Mouse (Mus musculus): ENCODE measurements around the gene Prcd. TPM values are rescaled to one million over a fixed set of nuclear protein-coding genes. Genes with fewer than 3 reads are reported as not detected.

The Prcd gene
- polyA plus RNA-seq, 1 experiment from 2014 or later = 0.62 TPM

GRCm38 (mm10) chr11:116695194-116695880 lies 42.0 kb downstream of the Prcd start:
- peaks cover 25% of the 10 kb centered on the region for H3K4me1 ChIP-seq
- H3K27ac ChIP-seq = no peak overlapping the region
- H3K36me3 ChIP-seq (replicated peaks) = no peaks in the 10 kb centered on the region
- DNase-seq (ENCODE audit: extremely low spot score, low spot score) = no peak
- no peaks in the 10 kb centered on the region for H3K9me3 ChIP-seq
- 21% methylated on average over 23 of the region's 23 CpGs for WGBS
- H3K27me3 ChIP-seq (ENCODE audit: poor library complexity, severe bottlenecking) = peaks cover 57% of the 10 kb centered on the region
- no peak overlapping the region for H3K4me3 ChIP-seq

DNA sequence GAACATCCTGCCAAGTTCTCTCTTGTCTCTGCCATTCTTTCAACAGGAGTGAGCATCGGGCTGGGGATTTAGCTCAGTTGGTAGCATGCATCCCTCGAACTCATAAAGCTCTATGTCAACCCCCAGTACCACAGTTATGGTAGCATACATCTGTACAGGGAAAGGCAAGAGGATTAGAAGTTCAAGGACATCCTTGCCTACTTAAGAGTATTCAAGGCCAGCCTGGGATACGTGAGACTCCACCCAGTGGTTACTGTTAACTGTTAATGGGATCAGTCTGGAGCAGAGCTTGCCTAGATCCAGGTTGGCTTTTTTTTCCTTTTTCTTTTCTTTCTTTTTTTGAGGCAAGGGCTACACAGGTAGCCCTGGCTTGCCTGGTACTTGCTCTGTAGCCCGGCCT lies 43.1 kb downstream of the Prcd start:
- Histone ChIP-seq H3K36me3 (replicated peaks) (no peaks in the 10 kb centered on the region), H3K4me3 (no peak overlapping the region), H3K9me3 (no peaks in the 10 kb centered on the region), H3K27ac (no peak overlapping the region), H3K27me3 (ENCODE audit: poor library complexity, severe bottlenecking) (peaks cover 57% of the 10 kb centered on the region), H3K4me1 (peaks cover 23% of the 10 kb centered on the region)
- DNase-seq (ENCODE audit: extremely low spot score, low spot score) = no peak
- 87% methylated on average over 4 of the region's 4 CpGs for WGBS

DNA sequence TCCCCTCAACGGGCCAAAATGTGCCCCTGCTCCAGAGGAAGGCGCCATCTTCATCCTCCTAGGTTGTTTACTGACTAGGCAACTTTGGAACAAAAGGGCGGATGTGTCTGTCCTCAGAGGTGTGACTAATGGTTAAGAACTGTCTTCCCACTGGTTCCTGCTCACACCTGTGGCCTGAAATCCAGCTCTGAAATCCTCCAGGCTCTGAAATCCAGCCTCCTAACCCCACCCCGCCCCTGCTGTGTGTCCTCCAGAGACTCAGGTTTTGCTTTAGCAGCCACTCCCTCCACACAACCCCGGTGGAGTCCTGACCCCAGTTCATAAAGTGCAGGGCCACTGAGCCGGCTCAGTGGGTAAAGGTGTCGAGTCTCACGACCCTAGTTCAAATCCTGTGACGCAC lies 44.2 kb downstream of the Prcd start:
- Histone ChIP-seq H3K27ac (no peak overlapping the region), H3K9me3 (no peaks in the 10 kb centered on the region), H3K27me3 (ENCODE audit: poor library complexity, severe bottlenecking) (peaks cover 52% of the 10 kb centered on the region), H3K36me3 (replicated peaks) (no peaks in the 10 kb centered on the region), H3K4me3 (no peak overlapping the region), H3K4me1 (peaks cover 25% of the 10 kb centered on the region)
- WGBS = 76% methylated on average over 9 of the region's 9 CpGs
- DNase-seq (ENCODE audit: extremely low spot score, low spot score) = no peak

GRCm38 (mm10) chr11:116701377-116701841 lies 48.1 kb downstream of the Prcd start:
- H3K4me3 ChIP-seq = no peak overlapping the region
- no peak overlapping the region for H3K27ac ChIP-seq
- WGBS = 48% methylated on average over 5 of the region's 5 CpGs
- DNase-seq (ENCODE audit: extremely low spot score, low spot score) = no peak
- peaks cover 13% of the 10 kb centered on the region for H3K27me3 ChIP-seq (ENCODE audit: poor library complexity, severe bottlenecking)
- peaks cover 7% of the 10 kb centered on the region for H3K4me1 ChIP-seq
- H3K9me3 ChIP-seq = no peaks in the 10 kb centered on the region
- H3K36me3 ChIP-seq (replicated peaks) = no peaks in the 10 kb centered on the region

DNA sequence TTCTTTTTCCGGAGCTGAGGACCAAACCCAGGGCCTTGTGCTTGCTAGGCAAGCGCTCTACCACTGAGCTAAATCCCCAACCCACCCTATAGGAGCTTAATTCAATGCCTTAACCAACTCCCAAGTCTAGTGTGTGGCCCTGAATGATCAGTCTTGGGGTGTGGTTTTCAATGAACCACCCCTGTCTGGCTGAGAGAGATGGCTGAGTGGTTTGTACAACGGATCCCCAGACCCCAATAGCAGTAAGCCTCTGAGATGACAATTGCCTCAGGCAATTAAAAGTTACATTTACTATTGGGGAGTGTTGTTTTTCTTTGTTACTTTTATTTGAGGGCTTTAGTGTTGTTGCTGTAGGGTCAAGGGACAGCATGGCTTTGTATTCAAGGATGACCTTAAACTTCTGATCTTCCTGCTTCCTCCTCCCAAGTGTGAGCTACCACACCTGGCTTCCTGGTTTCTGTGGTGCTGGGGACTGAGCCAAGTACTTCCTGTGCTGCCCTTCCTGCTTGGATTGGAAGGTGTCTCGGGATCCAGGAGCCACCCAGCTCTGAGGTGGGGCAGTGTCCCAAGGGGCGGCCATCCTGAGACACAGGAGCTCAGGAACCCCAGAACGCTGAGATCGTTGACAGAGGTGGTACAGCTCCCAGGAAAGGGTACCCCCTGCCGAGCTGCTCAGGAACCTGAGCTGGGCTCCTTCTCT lies 51.2 kb downstream of the Prcd start:
- Histone ChIP-seq H3K27ac (no peak overlapping the region), H3K9me3 (no peaks in the 10 kb centered on the region), H3K4me3 (no peak overlapping the region), H3K4me1 (peaks cover 7% of the 10 kb centered on the region), H3K36me3 (replicated peaks) (no peaks in the 10 kb centered on the region), H3K27me3 (ENCODE audit: poor library complexity, severe bottlenecking) (no peaks in the 10 kb centered on the region)
- WGBS = 93% methylated on average over 8 of the region's 8 CpGs
- no peak for DNase-seq (ENCODE audit: extremely low spot score, low spot score)

DNA sequence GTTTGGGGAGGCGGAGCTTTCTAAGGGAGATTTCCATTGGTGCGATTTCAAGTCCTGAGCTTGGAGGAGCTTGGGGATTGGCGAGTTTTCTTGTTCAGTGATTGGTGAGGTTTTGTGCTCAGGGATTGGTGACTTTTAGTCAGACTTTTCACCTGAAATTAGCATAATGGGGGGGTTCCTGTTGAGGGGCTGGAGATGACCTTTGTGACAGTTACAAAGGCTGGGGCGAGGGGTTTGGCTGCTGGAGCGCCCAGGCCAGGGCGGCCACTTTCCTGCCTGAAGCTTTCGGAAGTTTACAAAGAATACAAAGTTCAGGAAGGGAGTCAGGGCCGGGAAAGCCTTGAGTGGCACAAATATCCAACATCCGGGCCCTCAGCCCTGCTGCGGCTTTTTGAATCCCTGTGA lies 51.9 kb downstream of the Prcd start:
- H3K27ac ChIP-seq = no peak overlapping the region
- H3K9me3 ChIP-seq = no peaks in the 10 kb centered on the region
- no peaks in the 10 kb centered on the region for H3K36me3 ChIP-seq (replicated peaks)
- no peaks in the 10 kb centered on the region for H3K27me3 ChIP-seq (ENCODE audit: poor library complexity, severe bottlenecking)
- WGBS = 93% methylated on average over 10 of the region's 10 CpGs
- H3K4me3 ChIP-seq = no peak overlapping the region
- H3K4me1 ChIP-seq = peaks cover 9% of the 10 kb centered on the region
- DNase-seq (ENCODE audit: extremely low spot score, low spot score) = no peak

GRCm38 (mm10) chr11:116706363-116706762 lies 53.0 kb downstream of the Prcd start:
- no peaks in the 10 kb centered on the region for H3K27me3 ChIP-seq (ENCODE audit: poor library complexity, severe bottlenecking)
- H3K27ac ChIP-seq = no peak overlapping the region
- H3K9me3 ChIP-seq = no peaks in the 10 kb centered on the region
- no peaks in the 10 kb centered on the region for H3K36me3 ChIP-seq (replicated peaks)
- DNase-seq (ENCODE audit: extremely low spot score, low spot score) = no peak
- no peak overlapping the region for H3K4me3 ChIP-seq
- 75% methylated on average over 7 of the region's 7 CpGs for WGBS
- H3K4me1 ChIP-seq = peaks cover 7% of the 10 kb centered on the region

GRCm38 (mm10) chr11:116710171-116710570 lies 56.8 kb downstream of the Prcd start:
- no peak overlapping the region for H3K27ac ChIP-seq
- H3K9me3 ChIP-seq = no peaks in the 10 kb centered on the region
- no peaks in the 10 kb centered on the region for H3K27me3 ChIP-seq (ENCODE audit: poor library complexity, severe bottlenecking)
- 0 out of 2 replicates have a peak, but pooled peaks cover 4% of the 10 kb centered on the region for H3K4me1 ChIP-seq
- no peak for DNase-seq (ENCODE audit: extremely low spot score, low spot score)
- H3K4me3 ChIP-seq = no peak overlapping the region
- WGBS = 88% methylated on average over 10 of the region's 10 CpGs
- no peaks in the 10 kb centered on the region for H3K36me3 ChIP-seq (replicated peaks)

- DNase-seq (ENCODE audit: extremely low spot score, low spot score) = no peak
- H3K4me3 ChIP-seq = no peak overlapping the region
- 0 out of 2 replicates have a peak, but pooled peaks cover 4% of the 10 kb centered on the region for H3K4me1 ChIP-seq
- no peak overlapping the region for H3K27ac ChIP-seq
- WGBS = 92% methylated on average over 10 of the region's 10 CpGs
- H3K36me3 ChIP-seq (replicated peaks) = no peaks in the 10 kb centered on the region
- no peaks in the 10 kb centered on the region for H3K9me3 ChIP-seq
- H3K27me3 ChIP-seq (ENCODE audit: poor library complexity, severe bottlenecking) = no peaks in the 10 kb centered on the region
Observed at GRCm38 (mm10) chr11:116710793-116711192, 57.5 kb downstream of the Prcd start.

- no peak overlapping the region for H3K4me3 ChIP-seq
- WGBS = 92% methylated on average over 12 of the region's 12 CpGs
- peaks cover 7% of the 10 kb centered on the region; the same call in 1 of the 2 replicates for H3K9me3 ChIP-seq
- no peak for DNase-seq (ENCODE audit: extremely low spot score, low spot score)
- no peaks in the 10 kb centered on the region for H3K36me3 ChIP-seq (replicated peaks)
- H3K27ac ChIP-seq = no peak overlapping the region
- no peaks in the 10 kb centered on the region for H3K27me3 ChIP-seq (ENCODE audit: poor library complexity, severe bottlenecking)
- 0 out of 2 replicates have a peak, but pooled peaks cover 4% of the 10 kb centered on the region for H3K4me1 ChIP-seq
Observed at GRCm38 (mm10) chr11:116714052-116714451, 60.7 kb downstream of the Prcd start.

Other genes starting within 250 kb of the Prcd start
- gene Rnf157, start 240.5 kb upstream of the Prcd start, polyA plus RNA-seq (2016; fragmentation: Nextera tagmentation; extraction: Ambion mirVana) = 5.5 and 5.7 TPM in 2 replicates
- 31.6 and 33.1 TPM in 2 replicates for gene Ubald2, start 219.4 kb upstream of the Prcd start, polyA plus RNA-seq (2016; fragmentation: Nextera tagmentation; extraction: Ambion mirVana)
- gene Qrich2, start 187.3 kb upstream of the Prcd start, polyA plus RNA-seq (2016; fragmentation: Nextera tagmentation; extraction: Ambion mirVana) = 0.16 and 0.24 TPM in 2 replicates
- gene Prpsap1, start 159.3 kb upstream of the Prcd start, polyA plus RNA-seq (2016; fragmentation: Nextera tagmentation; extraction: Ambion mirVana) = 200 and 209 TPM in 2 replicates
- 4.0 and 4.6 TPM in 2 replicates for gene Sphk1, start 122.6 kb upstream of the Prcd start, polyA plus RNA-seq (2016; fragmentation: Nextera tagmentation; extraction: Ambion mirVana)
- gene Ube2o, start 72.1 kb upstream of the Prcd start, polyA plus RNA-seq (2016; fragmentation: Nextera tagmentation; extraction: Ambion mirVana) = 9.2 and 10.5 TPM in 2 replicates
- not detected in 2 replicates for gene Aanat, start 67.1 kb upstream of the Prcd start, polyA plus RNA-seq (2016; fragmentation: Nextera tagmentation; extraction: Ambion mirVana)
- gene Rhbdf2, start 26.5 kb upstream of the Prcd start, polyA plus RNA-seq (2016; fragmentation: Nextera tagmentation; extraction: Ambion mirVana) = 3.5 and 4.0 TPM in 2 replicates
- 2.5 and 2.9 TPM in 2 replicates for gene Cygb, start 779 bp downstream of the Prcd start, polyA plus RNA-seq (2016; fragmentation: Nextera tagmentation; extraction: Ambion mirVana)
- gene St6galnac1, start 122.0 kb downstream of the Prcd start, polyA plus RNA-seq (2016; fragmentation: Nextera tagmentation; extraction: Ambion mirVana) = not detected in 2 replicates
- 16.5 and 18.2 TPM in 2 replicates for gene Mxra7, start 174.5 kb downstream of the Prcd start, polyA plus RNA-seq (2016; fragmentation: Nextera tagmentation; extraction: Ambion mirVana)
- gene Mettl23, start 189.7 kb downstream of the Prcd start, polyA plus RNA-seq (2016; fragmentation: Nextera tagmentation; extraction: Ambion mirVana) = 64.3 and 66.5 TPM in 2 replicates
- gene Jmjd6, start 189.9 kb downstream of the Prcd start, polyA plus RNA-seq (2016; fragmentation: Nextera tagmentation; extraction: Ambion mirVana) = 91.1 and 106 TPM in 2 replicates
- gene Mfsd11, start 198.9 kb downstream of the Prcd start, polyA plus RNA-seq (2016; fragmentation: Nextera tagmentation; extraction: Ambion mirVana) = 18.9 and 24.7 TPM in 2 replicates
- 901 and 914 TPM in 2 replicates for gene Srsf2, start 199.6 kb downstream of the Prcd start, polyA plus RNA-seq (2016; fragmentation: Nextera tagmentation; extraction: Ambion mirVana)